Mouse (Mus musculus) midbrain, embryonic 11.5 days (tissue): ENCODE data around the gene Mapk9. TPM values are rescaled to one million over a fixed set of nuclear protein-coding genes. Genes with fewer than 3 reads are reported as not detected.
"Not testable (repeated sequence)": the region's sequence is repeated elsewhere in the genome, so short reads cannot be mapped to it uniquely, and the experiment has no call there.

Experiments used
- ATAC-seq: fragments of 200-750 bp; cut with Nextera tagmentation; 2 replicates; pipeline ENCODE4 v1.8.0; 2017; ENCODE audit warnings: moderate TSS enrichment, moderate library complexity; ENCODE audit not compliant: low FRiP score
- DNase-seq: peaks from one replicate; pipeline ENCODE4 v3.0.0; 2015; ENCODE audit warnings: low spot score; ENCODE audit errors: missing footprints
- H3K27ac ChIP-seq: fragments of 300-500 bp; sonication (generic); 2 replicates; pipeline ENCODE4 v1.5.1; 2014; ENCODE audit warnings: low read depth, low read length
- H3K27me3 ChIP-seq: fragments of 300-500 bp; sonication (generic); 2 replicates; pipeline ENCODE4 v1.6.1; 2014; ENCODE audit warnings: mild to moderate bottlenecking, low read length, moderate library complexity, mixed read lengths; ENCODE audit not compliant: control insufficient read depth, insufficient read depth
- H3K36me3 ChIP-seq: fragments of 300-500 bp; sonication (generic); 2 replicates; pipeline ENCODE4 v1.6.1; 2014; ENCODE audit warnings: mild to moderate bottlenecking, low read length, moderate library complexity, mixed read lengths; ENCODE audit not compliant: control insufficient read depth, insufficient read depth
- H3K4me1 ChIP-seq: fragments of 300-500 bp; sonication (generic); 2 replicates; pipeline ENCODE4 v1.6.1; 2014; ENCODE audit warnings: low read length; ENCODE audit not compliant: control insufficient read depth, insufficient read depth
- H3K4me2 ChIP-seq: fragments of 300-500 bp; sonication (generic); 2 replicates; pipeline ENCODE4 v1.6.1; 2014; ENCODE audit warnings: mild to moderate bottlenecking, moderate library complexity
- H3K4me3 ChIP-seq: fragments of 300-500 bp; sonication (generic); 2 replicates; pipeline ENCODE4 v1.5.1; 2014; ENCODE audit warnings: low read depth, low read length
- H3K9ac ChIP-seq: fragments of 300-500 bp; sonication (generic); 2 replicates; pipeline ENCODE4 v1.6.1; 2014; ENCODE audit warnings: low read length
- H3K9me3 ChIP-seq: fragments of 300-500 bp; sonication (generic); 2 replicates; pipeline ENCODE4 v1.6.1; 2016; ENCODE audit warnings: low read length; ENCODE audit not compliant: control insufficient read depth
- WGBS: fragments of 180-500 bp; shearing (Covaris S2); extraction: QIAGEN DNeasy Blood & Tissue Kit; methylation state at CpG from one replicate; pipeline ENCODE4 v1.1.7; 2014; 5-methylcytosine and 5-hydroxymethylcytosine counted together
- polyA plus RNA-seq: library from polyadenylated mRNA; unstranded; fragments of >200 nt; fragmentation: Nextera tagmentation; extraction: Ambion mirVana; gene quantifications from 2 replicates; pipeline ENCODE4 v1.2.1, GENCODE M21; 2014

Mapk9 gene
- polyA plus RNA-seq = 41.2 and 44.1 TPM in 2 replicates

DNA sequence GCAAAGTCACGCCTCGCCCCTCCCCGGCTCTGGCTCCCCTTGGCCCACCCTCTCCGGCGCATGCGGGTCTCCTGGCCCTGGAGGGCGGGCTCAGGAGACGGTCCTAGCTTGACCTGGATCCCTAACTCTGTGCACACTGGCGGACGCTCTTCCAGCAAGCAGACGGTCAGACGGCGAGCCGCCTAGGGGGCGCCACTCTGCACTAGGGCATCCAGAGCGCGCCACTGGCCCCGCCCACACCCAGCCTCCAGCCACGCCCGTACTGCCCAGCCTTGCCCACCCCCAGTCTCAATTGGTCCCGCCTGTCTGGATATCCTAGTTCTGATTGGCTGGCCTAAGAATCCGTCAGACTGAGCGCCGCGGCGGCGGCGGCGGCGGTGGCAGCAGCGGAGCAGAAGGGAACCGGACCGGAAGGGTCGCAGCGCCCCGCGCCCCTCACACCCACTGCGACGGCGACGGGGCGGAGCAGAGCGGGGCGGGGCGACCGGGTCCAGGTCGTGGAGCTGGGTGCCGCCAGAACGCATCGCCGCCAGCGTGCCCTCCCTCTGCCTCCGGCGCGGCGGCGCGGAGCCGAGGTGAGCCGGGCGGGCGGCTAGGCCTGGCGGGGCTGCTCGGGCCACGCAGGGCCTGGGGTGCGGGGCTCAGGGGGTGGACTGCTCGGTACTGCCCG, at the start of gene Mapk9:
Mapk9 (plus strand) TSS at position 351 of the 670 bp plus-strand sequence.
- Histone ChIP-seq H3K4me2 (peak within 1 kb of the TSS; percentile 85), H3K4me1 (peaks cover 12% of the 10 kb centered on the region), H3K4me3 (peak within 1 kb of the TSS; percentile 77), H3K9me3 (no peaks in the 10 kb centered on the region), H3K9ac (peak within 1 kb of the TSS; percentile 86), H3K27me3 (no peaks in the 10 kb centered on the region), H3K36me3 (no peaks in the 10 kb centered on the region), H3K27ac (peak within 1 kb of the TSS; percentile 70)
- under 1% methylated on average over 66 of the region's 68 CpGs for WGBS
- DNase-seq (peak; percentile 100), ATAC-seq (peak; percentile 99)

DNA sequence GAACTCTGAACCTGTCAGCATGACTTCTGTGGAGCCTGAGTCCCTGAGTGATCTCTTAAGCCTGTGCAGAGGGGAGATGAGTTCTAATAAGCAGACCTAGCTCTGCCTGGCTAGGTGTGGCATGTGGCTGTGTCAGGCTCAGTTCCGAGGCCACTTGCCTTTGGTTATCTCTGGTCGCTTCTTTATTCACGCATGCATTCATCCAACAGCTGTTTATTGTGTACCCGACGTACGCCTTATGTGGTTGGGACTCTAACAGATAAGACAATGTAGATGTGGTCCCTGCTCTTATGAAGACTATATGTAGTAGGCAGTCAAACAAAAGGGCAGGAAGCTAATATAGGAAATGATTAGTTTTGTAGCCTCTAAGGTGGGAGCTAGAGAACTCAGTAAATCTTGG, 47.6 kb upstream of the Mapk9 start:
- H3K9ac ChIP-seq = no peak overlapping the region
- WGBS = 92% methylated on average over 6 of the region's 6 CpGs
- H3K27ac ChIP-seq = no peak overlapping the region
- peaks cover 4% of the 10 kb centered on the region for H3K4me1 ChIP-seq
- H3K9me3 ChIP-seq = no peaks in the 10 kb centered on the region
- ATAC-seq (no peak), DNase-seq (no peak)
- no peaks in the 10 kb centered on the region for H3K36me3 ChIP-seq
- no peak overlapping the region for H3K4me3 ChIP-seq
- H3K27me3 ChIP-seq = no peaks in the 10 kb centered on the region; the same call in 1 of the 2 replicates
- no peak overlapping the region for H3K4me2 ChIP-seq

DNA sequence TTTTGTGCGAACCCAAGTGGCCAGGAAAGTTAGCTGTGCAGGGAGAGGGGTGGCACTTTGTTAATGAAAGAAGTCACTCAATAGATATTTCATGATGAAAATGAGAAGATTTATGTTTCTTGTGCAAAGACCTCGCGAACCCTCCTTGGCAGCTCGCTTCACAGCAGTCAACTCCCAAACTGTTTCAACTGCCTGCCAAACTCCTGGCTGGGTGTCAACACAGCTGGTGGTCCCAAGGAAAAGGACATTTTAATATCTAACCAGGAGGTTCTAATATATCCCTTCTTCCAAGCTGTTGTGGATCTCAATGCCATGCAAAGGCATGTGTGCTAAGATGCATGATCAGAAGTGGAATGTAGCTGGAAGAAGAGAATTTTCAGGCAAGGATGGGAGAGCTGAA, 45.0 kb upstream of the Mapk9 start:
- H3K4me2 ChIP-seq = no peak overlapping the region
- DNase-seq = no peak
- H3K9ac ChIP-seq = no peak overlapping the region

DNA sequence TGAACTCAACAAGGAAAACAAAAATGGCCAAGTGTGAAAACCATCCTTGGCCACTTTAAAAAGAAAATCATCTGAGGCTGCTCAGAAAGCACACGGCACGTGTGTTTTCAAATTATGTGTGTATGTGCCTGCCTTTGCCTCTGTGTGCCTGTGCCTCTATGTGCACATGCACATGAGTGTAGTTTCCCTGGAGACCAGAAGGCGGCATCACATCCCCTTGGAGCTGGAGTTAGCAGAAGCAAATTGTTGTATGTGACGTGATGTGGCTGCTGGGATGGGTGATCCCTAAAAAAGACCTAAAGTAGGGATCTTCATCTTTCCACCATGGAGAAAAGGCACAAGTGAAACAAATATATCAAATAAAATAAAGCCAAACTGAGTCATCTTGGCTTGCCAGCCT, 42.8 kb upstream of the Mapk9 start:
- H3K9ac ChIP-seq = no peak overlapping the region
- no peak overlapping the region for H3K4me3 ChIP-seq
- H3K9me3 ChIP-seq = no peaks in the 10 kb centered on the region
- ATAC-seq (no peak), DNase-seq (no peak)
- no peaks in the 10 kb centered on the region for H3K4me1 ChIP-seq
- no peak overlapping the region for H3K4me2 ChIP-seq
- H3K27ac ChIP-seq = no peak overlapping the region
- H3K27me3 ChIP-seq = no peaks in the 10 kb centered on the region
- no peaks in the 10 kb centered on the region for H3K36me3 ChIP-seq
- 93% methylated on average over 4 of the region's 4 CpGs for WGBS

More for the DNA sequence above, 45.0 kb upstream of the Mapk9 start:
- no peaks in the 10 kb centered on the region for H3K4me1 ChIP-seq
- no peaks in the 10 kb centered on the region for H3K27me3 ChIP-seq
- no peaks in the 10 kb centered on the region for H3K9me3 ChIP-seq
- no peak overlapping the region for H3K4me3 ChIP-seq
- no peak overlapping the region for H3K27ac ChIP-seq
- H3K36me3 ChIP-seq = no peaks in the 10 kb centered on the region
- no peak for ATAC-seq
- 84% methylated on average over 4 of the region's 4 CpGs for WGBS

DNA sequence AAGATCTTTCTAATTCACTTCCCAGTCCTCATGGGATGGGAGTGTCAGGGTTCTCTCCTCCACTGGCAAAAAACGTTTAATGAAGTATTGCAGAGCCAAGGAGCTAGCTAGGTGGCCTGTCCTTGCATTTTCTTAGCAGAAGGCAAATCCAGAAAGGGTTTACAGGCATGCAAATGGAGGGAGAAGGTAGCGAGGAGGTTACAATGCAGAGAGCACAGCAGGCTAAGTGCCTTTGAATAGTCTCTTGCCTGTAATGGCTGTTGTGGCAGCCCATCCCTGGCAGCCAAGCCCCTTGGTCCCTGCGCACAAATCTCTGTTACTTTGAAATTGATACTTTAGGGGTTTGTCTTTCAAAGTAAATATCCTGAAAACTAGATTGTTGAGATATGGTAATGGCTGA, 40.3 kb upstream of the Mapk9 start:
- no peak overlapping the region for H3K4me3 ChIP-seq
- no peak overlapping the region for H3K4me2 ChIP-seq
- H3K9ac ChIP-seq = no peak overlapping the region
- ATAC-seq (no peak), DNase-seq (no peak)
- H3K9me3 ChIP-seq = no peaks in the 10 kb centered on the region
- WGBS = 20% methylated on average over 3 of the region's 3 CpGs
- H3K4me1 ChIP-seq = no peaks in the 10 kb centered on the region
- no peaks in the 10 kb centered on the region for H3K27me3 ChIP-seq
- no peak overlapping the region for H3K27ac ChIP-seq
- H3K36me3 ChIP-seq = no peaks in the 10 kb centered on the region

DNA sequence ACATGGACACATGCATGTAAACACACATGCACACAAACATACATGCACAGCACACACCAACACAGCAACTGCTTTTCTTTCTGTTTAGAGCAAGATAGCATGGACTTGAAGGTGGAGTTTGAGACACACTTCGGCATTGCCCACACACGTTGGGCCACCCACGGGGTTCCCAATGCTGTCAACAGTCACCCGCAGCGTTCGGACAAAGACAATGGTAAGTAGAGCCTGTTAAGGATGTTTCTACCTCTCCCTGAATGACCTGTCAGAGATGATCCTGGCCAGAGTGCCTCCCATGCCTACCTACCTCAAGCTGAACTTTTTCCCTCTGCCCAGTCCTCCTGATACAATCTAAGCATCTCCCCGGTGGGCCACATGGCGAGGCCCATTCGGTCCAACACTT, 37.6 kb upstream of the Mapk9 start:
- Histone ChIP-seq H3K4me2 (no peak overlapping the region), H3K27ac (no peak overlapping the region), H3K4me3 (no peak overlapping the region), H3K27me3 (no peaks in the 10 kb centered on the region), H3K4me1 (no peaks in the 10 kb centered on the region), H3K36me3 (no peaks in the 10 kb centered on the region), H3K9ac (no peak overlapping the region), H3K9me3 (no peaks in the 10 kb centered on the region)
- ATAC-seq = no peak
- WGBS = 92% methylated on average over 9 of the region's 9 CpGs
- no peak for DNase-seq

DNA sequence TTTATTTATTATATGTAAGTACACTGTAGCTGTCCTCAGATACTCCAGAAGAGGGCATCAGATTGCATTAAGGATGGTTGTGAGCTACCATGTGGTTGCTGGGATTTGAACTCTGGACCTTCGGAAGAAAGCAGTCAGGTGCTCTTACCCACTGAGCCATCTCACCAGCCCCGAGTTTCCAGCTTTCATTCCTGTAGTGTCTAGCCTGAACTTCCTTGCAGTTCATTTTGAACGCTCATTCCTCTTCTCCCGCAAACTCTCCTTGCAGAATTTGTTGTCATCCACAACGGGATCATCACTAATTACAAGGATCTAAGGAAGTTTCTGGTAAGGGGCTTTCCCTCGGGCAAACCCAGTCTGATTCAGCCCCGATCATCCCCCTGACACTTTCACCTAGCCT, 35.9 kb upstream of the Mapk9 start:
- H3K4me3 ChIP-seq, H3K27ac ChIP-seq, ATAC-seq, H3K36me3 ChIP-seq, H3K9ac ChIP-seq, H3K4me1 ChIP-seq, DNase-seq, H3K27me3 ChIP-seq, H3K4me2 ChIP-seq, H3K9me3 ChIP-seq: not testable (repeated sequence)
- WGBS = 88% methylated on average over 7 of the region's 7 CpGs

DNA sequence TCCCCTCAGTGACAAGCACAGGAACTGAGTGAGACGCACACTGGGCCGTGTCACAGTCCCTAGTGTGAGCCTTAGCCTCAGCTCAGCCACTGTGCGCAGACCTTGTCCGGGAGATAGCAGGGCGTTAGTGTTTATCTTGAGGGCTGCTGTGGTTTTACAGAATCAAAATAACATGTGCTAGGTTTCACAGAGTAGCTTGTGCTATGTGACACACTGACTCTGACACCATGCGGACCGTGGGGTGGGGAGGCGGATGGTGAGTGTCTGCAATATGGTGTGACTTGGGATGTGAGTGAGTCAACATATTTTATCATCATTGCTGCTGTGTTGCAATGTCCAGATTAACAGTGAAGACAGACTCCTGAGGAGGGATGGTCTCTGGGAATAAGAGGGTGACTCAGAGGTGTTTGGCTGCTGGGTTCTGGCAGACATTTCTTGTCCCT, 35.4 kb upstream of the Mapk9 start:
- H3K4me2 ChIP-seq = no peak overlapping the region
- no peaks in the 10 kb centered on the region for H3K36me3 ChIP-seq
- H3K27ac ChIP-seq = no peak overlapping the region
- H3K9ac ChIP-seq = no peak overlapping the region
- 90% methylated on average over 8 of the region's 8 CpGs for WGBS
- H3K4me1 ChIP-seq = no peaks in the 10 kb centered on the region
- H3K9me3 ChIP-seq = no peaks in the 10 kb centered on the region
- no peak for ATAC-seq
- H3K4me3 ChIP-seq = no peak overlapping the region
- no peaks in the 10 kb centered on the region for H3K27me3 ChIP-seq
- DNase-seq = peak; percentile 39

DNA sequence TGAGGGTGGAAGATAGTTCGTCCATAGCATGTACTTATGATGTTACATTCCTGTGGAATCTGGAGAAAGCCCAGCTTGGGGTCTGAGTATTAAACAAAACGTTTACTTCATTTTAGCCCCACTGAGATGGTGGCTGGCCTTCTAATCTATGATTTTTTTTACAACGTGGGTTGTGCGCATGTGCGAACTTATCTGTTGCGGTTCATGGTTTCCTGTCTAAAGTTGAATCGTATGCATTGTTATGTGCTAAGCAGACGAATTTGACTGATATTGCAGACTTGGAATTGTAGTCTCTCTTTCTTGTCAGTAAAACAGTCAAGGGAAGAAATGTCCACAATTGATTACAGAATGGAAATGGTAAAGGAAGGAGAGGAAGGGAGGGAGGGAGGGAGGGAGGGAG, 34.7 kb upstream of the Mapk9 start:
- no peak for ATAC-seq
- Histone ChIP-seq H3K4me2 (no peak overlapping the region), H3K27ac (no peak overlapping the region), H3K9ac (no peak overlapping the region), H3K4me3 (no peak overlapping the region), H3K9me3 (no peaks in the 10 kb centered on the region), H3K27me3 (no peaks in the 10 kb centered on the region), H3K36me3 (no peaks in the 10 kb centered on the region), H3K4me1 (no peaks in the 10 kb centered on the region)
- peak; percentile 44 for DNase-seq
- WGBS = 87% methylated on average over 8 of the region's 8 CpGs
